Mouse (Mus musculus) kidney, postnatal 0 days (tissue): Measurements from ENCODE around the gene Rap1a. TPM values are rescaled to one million over a fixed set of nuclear protein-coding genes. Genes with fewer than 3 reads are reported as not detected.

Experiments
- ATAC-seq: fragments of 200-750 bp; cut with Nextera tagmentation; replicated peaks from 2 replicates; pipeline ENCODE4 v1.8.0; 2017; ENCODE audit warnings: low read depth, moderate number of reproducible peaks, moderate TSS enrichment, moderate library complexity; ENCODE audit not compliant: low FRiP score
- DNase-seq: peaks from one replicate; pipeline ENCODE4 v3.0.0-alpha.2; 2016; ENCODE audit warnings: low spot score
- H3K27ac ChIP-seq: fragments of 300-500 bp; sonication (generic); 2 replicates; pipeline ENCODE4 v1.5.1; 2014; ENCODE audit warnings: mild to moderate bottlenecking
- H3K27me3 ChIP-seq: fragments of 300-500 bp; sonication (generic); 2 replicates; pipeline ENCODE4 v1.6.1; 2014; ENCODE audit warnings: low read length, mixed read lengths; ENCODE audit not compliant: insufficient read depth
- H3K36me3 ChIP-seq: fragments of 300-500 bp; sonication (generic); 2 replicates; pipeline ENCODE4 v1.6.1; 2014; ENCODE audit warnings: low read length, mixed read lengths; ENCODE audit not compliant: insufficient read depth
- H3K4me1 ChIP-seq: fragments of 300-500 bp; sonication (generic); replicated peaks from 2 replicates; pipeline ENCODE4 v1.6.1; 2014; ENCODE audit warnings: antibody characterized with exemption, low read length, mixed read lengths; ENCODE audit not compliant: insufficient read depth
- H3K4me2 ChIP-seq: fragments of 300-500 bp; sonication (generic); 2 replicates; pipeline ENCODE4 v1.6.1; 2014; ENCODE audit warnings: mild to moderate bottlenecking, low read length, moderate library complexity, mixed read lengths
- H3K4me3 ChIP-seq: fragments of 300-500 bp; sonication (generic); replicated peaks from 2 replicates; pipeline ENCODE4 v1.5.1; 2014; ENCODE audit warnings: low read depth, low read length
- H3K9ac ChIP-seq: fragments of 300-500 bp; sonication (generic); 2 replicates; pipeline ENCODE4 v1.6.1; 2014; ENCODE audit warnings: low read depth, low read length
- H3K9me3 ChIP-seq: fragments of 300-500 bp; sonication (generic); replicated peaks from 2 replicates; pipeline ENCODE4 v1.6.1; 2016; ENCODE audit warnings: low read length, inconsistent platforms, mixed read lengths
- CTCF ChIP-seq: IDR thresholded peaks from 2 replicates; pipeline ENCODE4 v1.5.1; 2016; ENCODE audit warnings: antibody characterized with exemption, low read depth, mild to moderate bottlenecking, moderate library complexity
- WGBS: fragments of 180-500 bp; shearing (Covaris S2); extraction: QIAGEN DNeasy Blood & Tissue Kit; methylation state at CpG from one replicate; pipeline ENCODE4 v1.1.7; 2014; 5-methylcytosine and 5-hydroxymethylcytosine counted together
- polyA plus RNA-seq: library from polyadenylated mRNA; unstranded; fragments of >200 nt; fragmentation: Nextera tagmentation; extraction: Ambion mirVana; gene quantifications from 2 replicates; pipeline ENCODE4 v1.2.1, GENCODE M21; 2015

Gene Rap1a
- polyA plus RNA-seq, 1 experiment from 2014 or later, result 111 TPM

DNA sequence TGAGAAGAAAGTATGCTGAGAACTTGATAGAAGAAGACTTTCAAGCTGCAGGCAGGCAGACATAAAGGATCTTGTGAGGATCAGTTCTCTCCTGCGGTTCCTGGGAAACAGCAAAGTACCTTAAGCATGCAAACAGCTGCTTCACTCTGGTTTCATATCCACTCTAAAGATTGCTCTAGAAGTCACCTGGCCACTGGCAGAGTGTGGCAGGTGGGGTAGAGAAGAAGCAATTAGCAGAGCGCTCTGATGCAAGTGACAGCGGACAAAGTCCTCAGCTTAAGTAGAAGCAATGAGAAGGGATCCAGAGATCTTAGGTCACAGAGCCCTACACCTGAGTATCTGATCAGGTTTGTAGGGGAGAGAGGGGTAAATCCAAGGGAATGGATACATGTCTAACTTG, 30.4 kb upstream of the Rap1a start:
- Histone ChIP-seq H3K27me3 (no peaks in the 10 kb centered on the region), H3K36me3 (no peaks in the 10 kb centered on the region), H3K9me3 (no peaks in the 10 kb centered on the region), H3K4me1 (no peaks in the 10 kb centered on the region), H3K27ac (no peak overlapping the region), H3K4me2 (no peak overlapping the region), H3K4me3 (no peak overlapping the region), H3K9ac (no peak overlapping the region)
- no peak for TF ChIP-seq CTCF
- 96% methylated on average over 3 of the region's 3 CpGs for WGBS
- DNase-seq, result no peak
- ATAC-seq, result no peak

DNA sequence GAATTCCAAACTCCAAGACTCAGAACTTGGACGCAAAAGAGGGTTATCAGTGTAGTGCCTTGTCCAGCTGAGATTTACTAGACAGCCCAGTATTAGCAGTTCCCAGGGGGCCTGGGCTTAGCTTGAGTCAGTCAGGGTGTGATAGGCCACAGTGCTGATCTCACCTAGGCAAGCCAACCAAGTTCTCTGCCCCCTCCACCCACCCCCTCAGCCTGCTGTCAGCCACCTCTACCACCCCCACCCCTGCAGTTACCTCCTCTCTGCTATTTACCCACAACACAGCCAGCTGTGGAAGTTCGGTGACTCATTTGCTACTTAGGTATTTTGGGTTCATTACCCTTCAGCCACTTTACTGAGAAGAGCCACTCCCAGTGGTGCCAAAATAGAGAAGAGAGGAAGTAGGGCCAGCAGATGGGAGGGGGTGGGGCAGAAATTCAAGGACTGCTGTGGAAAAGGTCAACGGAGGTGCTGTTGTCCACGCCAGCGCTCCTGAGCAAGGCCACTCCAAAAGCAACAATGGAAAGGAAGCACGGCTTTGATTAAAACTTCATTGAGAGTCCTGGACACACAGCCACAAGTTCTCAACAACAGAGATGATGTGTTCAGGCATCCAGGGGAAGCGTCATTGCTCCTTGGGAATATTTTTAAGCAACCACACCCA, 24.5 kb upstream of the Rap1a start:
- Histone ChIP-seq H3K4me1 (no peaks in the 10 kb centered on the region; the same call in 1 of the 2 replicates), H3K9me3 (no peaks in the 10 kb centered on the region), H3K27me3 (no peaks in the 10 kb centered on the region), H3K4me2 (no peak overlapping the region), H3K9ac (no peak overlapping the region), H3K4me3 (no peak overlapping the region), H3K36me3 (no peaks in the 10 kb centered on the region), H3K27ac (0 out of 2 replicates have a peak overlapping the region, but pooled peaks have one; percentile 19)
- no peak for TF ChIP-seq CTCF
- DNase-seq (peak; percentile 59), ATAC-seq (no peak; the same call in 1 of the 2 replicates)
- 39% methylated on average over 7 of the region's 7 CpGs for WGBS

GRCm38 (mm10) chr3:105824704-105825103, 23.6 kb upstream of the Rap1a start:
- ATAC-seq (no peak), DNase-seq (no peak)
- 49% methylated on average over 2 of the region's 2 CpGs for WGBS
- Histone ChIP-seq H3K4me1 (no peaks in the 10 kb centered on the region; the same call in 1 of the 2 replicates), H3K36me3 (no peaks in the 10 kb centered on the region), H3K4me3 (no peak overlapping the region), H3K9ac (no peak overlapping the region), H3K27ac (no peak overlapping the region), H3K4me2 (no peak overlapping the region), H3K9me3 (no peaks in the 10 kb centered on the region), H3K27me3 (no peaks in the 10 kb centered on the region)
- TF ChIP-seq CTCF, result no peak

DNA sequence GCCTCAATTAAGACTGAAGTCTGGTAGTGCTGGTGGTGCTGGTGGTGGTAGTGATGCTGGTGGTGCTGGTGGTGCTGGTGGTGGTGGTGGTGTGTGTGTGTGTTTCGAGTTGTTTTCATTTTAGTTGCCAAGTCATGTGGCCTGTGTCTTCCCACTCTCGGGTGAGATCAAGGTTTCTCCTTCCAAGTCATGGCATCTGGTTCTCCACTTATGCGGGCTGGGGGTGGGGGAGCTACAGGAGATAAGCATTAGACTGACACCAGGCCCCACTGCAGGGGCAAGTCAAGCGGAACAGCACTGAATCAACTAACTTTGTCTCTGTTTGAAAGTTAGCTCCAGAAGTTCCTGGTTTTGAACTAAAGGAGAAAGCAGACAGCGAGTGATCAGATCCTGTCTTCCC, 23.0 kb upstream of the Rap1a start:
- DNase-seq (peak; percentile 14), ATAC-seq (no peak)
- TF ChIP-seq CTCF, result no peak
- Histone ChIP-seq H3K4me1 (no peaks in the 10 kb centered on the region; the same call in 1 of the 2 replicates), H3K27me3 (no peaks in the 10 kb centered on the region), H3K27ac (no peak overlapping the region), H3K9ac (no peak overlapping the region), H3K4me3 (no peak overlapping the region), H3K4me2 (no peak overlapping the region), H3K9me3 (no peaks in the 10 kb centered on the region), H3K36me3 (no peaks in the 10 kb centered on the region)
- 45% methylated on average over 5 of the region's 5 CpGs for WGBS

DNA sequence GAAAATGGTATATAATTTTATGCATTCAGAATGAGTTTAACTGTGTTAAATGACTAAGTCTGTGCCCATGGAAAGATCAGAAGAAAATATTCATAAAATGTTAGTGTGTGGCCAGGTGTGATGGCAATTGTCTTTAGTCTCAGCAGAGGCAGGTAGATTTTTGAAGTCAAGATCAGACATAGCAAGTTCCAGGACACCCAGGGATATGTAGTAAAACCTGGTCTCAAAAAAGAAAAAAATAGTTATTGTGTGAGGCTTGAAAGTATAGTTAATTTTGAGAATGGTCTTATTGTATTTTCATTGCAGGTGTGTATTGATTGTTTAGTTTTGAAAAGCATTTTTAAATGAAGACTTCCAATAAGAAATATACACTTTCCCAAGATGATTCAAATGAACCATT, 22.5 kb upstream of the Rap1a start:
- no peaks in the 10 kb centered on the region; the same call in 1 of the 2 replicates for H3K4me1 ChIP-seq
- ATAC-seq, result no peak

GRCm38 (mm10) chr3:105821504-105821903, 20.4 kb upstream of the Rap1a start:
- no peak overlapping the region for H3K9ac ChIP-seq
- H3K27ac ChIP-seq, result no peak overlapping the region
- DNase-seq (no peak), ATAC-seq (no peak)
- no peak for TF ChIP-seq CTCF
- H3K36me3 ChIP-seq, result no peaks in the 10 kb centered on the region
- H3K9me3 ChIP-seq, result no peaks in the 10 kb centered on the region
- no peaks in the 10 kb centered on the region; the same call in 1 of the 2 replicates for H3K4me1 ChIP-seq
- no peaks in the 10 kb centered on the region for H3K27me3 ChIP-seq
- WGBS, result 92% methylated on average over 3 of the region's 3 CpGs
- no peak overlapping the region for H3K4me3 ChIP-seq
- H3K4me2 ChIP-seq, result no peak overlapping the region

More for the DNA sequence above, 22.5 kb upstream of the Rap1a start:
- Histone ChIP-seq H3K36me3 (no peaks in the 10 kb centered on the region), H3K4me2 (no peak overlapping the region), H3K9me3 (no peaks in the 10 kb centered on the region), H3K27me3 (no peaks in the 10 kb centered on the region), H3K27ac (no peak overlapping the region), H3K9ac (no peak overlapping the region), H3K4me3 (no peak overlapping the region)
- no peak for DNase-seq
- TF ChIP-seq CTCF, result no peak

- TF ChIP-seq CTCF, result no peak
- Histone ChIP-seq H3K9me3 (no peaks in the 10 kb centered on the region), H3K4me1 (no peaks in the 10 kb centered on the region), H3K27me3 (no peaks in the 10 kb centered on the region), H3K27ac (no peak overlapping the region), H3K36me3 (no peaks in the 10 kb centered on the region), H3K4me2 (no peak overlapping the region), H3K4me3 (no peak overlapping the region), H3K9ac (no peak overlapping the region)
- ATAC-seq, result no peak
- no peak for DNase-seq
- 90% methylated on average over 3 of the region's 3 CpGs for WGBS
Measured at GRCm38 (mm10) chr3:105820272-105820671, 19.1 kb upstream of the Rap1a start.
